Mouse (Mus musculus): ENCODE results near the gene Gm15085.
"Not testable (repeated sequence)": the region's sequence is repeated elsewhere in the genome, so short reads cannot be mapped to it uniquely, and the experiment has no call there.

The Gm15085 gene

DNA sequence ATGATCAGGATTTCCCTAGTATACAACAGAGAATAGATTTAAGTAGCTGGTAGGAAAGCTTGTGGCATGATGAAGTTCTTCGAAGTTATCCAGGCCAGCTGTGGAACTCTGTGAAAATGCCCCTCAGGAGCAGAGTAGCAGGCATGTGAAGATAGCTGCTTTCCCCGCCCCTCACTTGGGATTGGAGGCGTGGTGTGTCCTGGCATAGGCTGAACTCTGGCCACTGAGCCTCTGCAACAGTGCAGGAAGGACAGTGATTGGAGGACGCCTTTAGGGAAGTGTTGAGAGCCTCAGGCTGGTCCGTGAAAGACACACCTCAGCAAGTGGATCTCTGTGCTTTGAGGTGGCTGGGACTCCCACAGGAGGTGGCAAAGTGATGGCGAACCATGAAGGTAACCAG, at the start of gene Gm15085:
TSS of gene Gm15085 (plus strand) at position 301 of the 400 bp plus-strand sequence.
- not testable (repeated sequence) for DNase-seq (ENCODE audit: extremely low spot score)

Measured in embryo, embryonic 9.5 days (tissue).